Mouse (Mus musculus): Measurements from ENCODE around the gene Eaf1.

GRCm38 (mm10) chr14:31519165-31519564 is 25.0 kb downstream of the Eaf1 start:
- TF ChIP-seq ZNF384 (IDR thresholded peaks at IDR 0.05; ENCODE audit: low read depth, low read length) (no peak), MAFK (IDR thresholded peaks at IDR 0.05; ENCODE audit: insufficient read depth, low read depth, low read length) (no peak), CHD2 (IDR thresholded peaks at IDR 0.05; ENCODE audit: low read depth, low read length) (no peak)
